Mouse (Mus musculus): ENCODE measurements around the gene Dlx3. TPM values are rescaled to one million over a fixed set of nuclear protein-coding genes. Genes with fewer than 3 reads are reported as not detected.

Dlx3 gene
- not detected for polyA plus RNA-seq (2014; fragmentation: Illumina TruSeq; extraction: RNeasy Lipid Tissue Mini Kit (QIAGEN cat#74804); ENCODE audit: insufficient read depth, low read depth, low replicate concordance)

DNA sequence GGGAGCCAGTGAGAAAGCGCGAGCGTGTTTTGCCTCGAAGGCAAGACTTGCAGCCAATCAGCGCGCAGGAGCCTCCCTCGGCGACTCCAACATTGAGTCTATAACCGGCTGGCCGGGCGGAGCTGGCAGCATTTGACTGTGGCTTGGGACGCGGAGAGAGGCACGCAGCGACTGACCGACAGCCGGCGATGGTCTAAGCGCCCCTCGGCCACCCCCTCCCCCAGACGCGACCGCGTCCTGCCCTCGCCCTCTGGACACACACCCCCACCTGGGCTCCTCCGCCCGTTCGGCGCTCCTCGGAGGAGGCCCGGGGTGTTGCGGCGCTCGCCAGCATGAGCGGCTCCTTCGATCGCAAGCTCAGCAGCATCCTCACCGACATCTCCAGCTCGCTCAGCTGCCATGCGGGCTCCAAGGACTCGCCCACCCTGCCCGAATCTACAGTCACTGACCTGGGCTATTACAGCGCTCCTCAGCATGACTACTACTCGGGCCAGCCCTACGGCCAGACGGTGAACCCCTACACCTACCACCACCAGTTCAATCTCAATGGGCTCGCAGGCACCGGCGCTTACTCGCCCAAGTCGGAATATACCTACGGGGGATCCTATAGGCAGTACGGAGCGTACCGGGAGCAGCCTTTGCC, at the start of gene Dlx3:
Dlx3 (plus strand) TSS at position 130 of the 643 bp plus-strand sequence.

DNA sequence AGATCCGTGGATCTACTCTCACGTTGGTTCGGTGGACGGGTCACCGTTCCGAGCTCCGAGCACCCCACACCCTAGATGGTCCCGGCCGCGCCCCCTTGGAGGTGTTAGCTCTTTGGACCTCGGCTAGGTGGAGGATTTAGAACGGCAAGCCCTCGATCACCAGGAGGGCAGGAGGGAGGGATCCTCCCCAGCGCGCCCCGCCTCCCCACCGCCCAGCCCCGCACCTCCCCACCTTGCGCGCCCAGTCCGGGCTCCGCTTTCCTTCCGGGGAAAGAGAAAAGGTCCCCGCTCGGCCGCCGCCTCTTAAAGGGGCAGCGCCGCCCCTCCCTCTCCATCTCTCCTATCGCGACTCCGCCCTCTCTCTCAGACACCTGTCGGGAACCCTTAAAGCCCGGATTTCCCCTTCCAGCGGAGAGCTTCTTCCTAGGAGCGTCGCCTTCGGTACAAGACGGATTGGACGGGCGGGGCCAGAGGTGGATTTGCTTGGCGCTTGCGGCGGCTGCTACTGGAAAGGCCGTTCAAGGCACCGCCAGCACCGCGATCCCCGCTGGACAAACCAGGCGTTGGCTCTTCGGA, 43.3 kb upstream of the Dlx3 start, which contains the start of gene Itga3:
Itga3 (minus strand) TSS at position 266 of the 576 bp plus-strand sequence.

DNA sequence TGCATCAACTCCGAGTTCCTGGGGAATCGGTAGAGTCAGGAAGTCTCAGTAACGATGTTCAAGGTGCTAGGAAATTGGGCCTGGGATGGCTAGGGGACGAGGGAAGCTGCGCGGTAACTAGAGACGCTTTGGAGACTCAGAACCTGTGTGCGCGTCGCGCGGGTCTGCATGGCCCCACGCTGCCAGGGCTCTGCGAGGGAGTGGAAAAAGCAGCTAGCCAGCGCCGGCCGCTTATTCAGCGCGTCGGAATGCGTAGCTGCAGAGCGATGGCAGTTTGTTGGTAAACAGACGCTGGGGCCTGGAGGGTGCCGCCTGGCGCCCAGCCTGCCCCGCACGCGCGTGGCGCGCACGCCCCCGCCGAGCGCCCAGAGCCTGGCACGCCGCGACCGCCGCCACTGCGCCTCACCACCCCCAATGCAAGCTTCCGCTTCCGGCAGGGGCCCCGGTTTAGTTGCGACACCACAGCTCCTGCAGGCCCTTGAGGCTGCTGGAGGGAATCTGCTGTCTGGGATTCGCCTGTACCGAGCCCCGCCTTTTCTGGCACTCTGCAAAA, 26.0 kb downstream of the Dlx3 start, which contains the start of gene Dlx4:
Dlx4 (minus strand) TSS at position 413 of the 553 bp plus-strand sequence.

Other genes starting within 250 kb of the Dlx3 start
- gene Col1a1, start 183.9 kb upstream of the Dlx3 start, polyA plus RNA-seq (2014; fragmentation: Illumina TruSeq; extraction: RNeasy Lipid Tissue Mini Kit (QIAGEN cat#74804); ENCODE audit: insufficient read depth, low read depth, low replicate concordance): 42.1 TPM
- not detected for gene Hils1, start 152.5 kb upstream of the Dlx3 start, polyA plus RNA-seq (2014; fragmentation: Illumina TruSeq; extraction: RNeasy Lipid Tissue Mini Kit (QIAGEN cat#74804); ENCODE audit: insufficient read depth, low read depth, low replicate concordance)
- gene Sgca, start 143.8 kb upstream of the Dlx3 start, polyA plus RNA-seq (2014; fragmentation: Illumina TruSeq; extraction: RNeasy Lipid Tissue Mini Kit (QIAGEN cat#74804); ENCODE audit: insufficient read depth, low read depth, low replicate concordance): 3.8 TPM
- 42.2 TPM for gene Ppp1r9b, start 129.1 kb upstream of the Dlx3 start, polyA plus RNA-seq (2014; fragmentation: Illumina TruSeq; extraction: RNeasy Lipid Tissue Mini Kit (QIAGEN cat#74804); ENCODE audit: insufficient read depth, low read depth, low replicate concordance)
- 3.7 TPM for gene Samd14, start 110.2 kb upstream of the Dlx3 start, polyA plus RNA-seq (2014; fragmentation: Illumina TruSeq; extraction: RNeasy Lipid Tissue Mini Kit (QIAGEN cat#74804); ENCODE audit: insufficient read depth, low read depth, low replicate concordance)
- 24.0 TPM for gene Pdk2, start 78.8 kb upstream of the Dlx3 start, polyA plus RNA-seq (2014; fragmentation: Illumina TruSeq; extraction: RNeasy Lipid Tissue Mini Kit (QIAGEN cat#74804); ENCODE audit: insufficient read depth, low read depth, low replicate concordance)
- 43.5 TPM for gene Itga3, start 43.3 kb upstream of the Dlx3 start, polyA plus RNA-seq (2014; fragmentation: Illumina TruSeq; extraction: RNeasy Lipid Tissue Mini Kit (QIAGEN cat#74804); ENCODE audit: insufficient read depth, low read depth, low replicate concordance)
- 0.34 TPM for gene Dlx4, start 26.1 kb downstream of the Dlx3 start, polyA plus RNA-seq (2014; fragmentation: Illumina TruSeq; extraction: RNeasy Lipid Tissue Mini Kit (QIAGEN cat#74804); ENCODE audit: insufficient read depth, low read depth, low replicate concordance)
- 0.25 TPM for gene Tac4, start 141.4 kb downstream of the Dlx3 start, polyA plus RNA-seq (2014; fragmentation: Illumina TruSeq; extraction: RNeasy Lipid Tissue Mini Kit (QIAGEN cat#74804); ENCODE audit: insufficient read depth, low read depth, low replicate concordance)
- 18.6 TPM for gene Kat7, start 190.1 kb downstream of the Dlx3 start, polyA plus RNA-seq (2014; fragmentation: Illumina TruSeq; extraction: RNeasy Lipid Tissue Mini Kit (QIAGEN cat#74804); ENCODE audit: insufficient read depth, low read depth, low replicate concordance)
- gene Fam117a, start 216.9 kb downstream of the Dlx3 start, polyA plus RNA-seq (2014; fragmentation: Illumina TruSeq; extraction: RNeasy Lipid Tissue Mini Kit (QIAGEN cat#74804); ENCODE audit: insufficient read depth, low read depth, low replicate concordance): 19.8 TPM